Mouse (Mus musculus) liver, embryonic 14.5 days (tissue): ENCODE measurements at regions not wholly inside any gene's neighbourhood (a gene's known extent, or its start where the extent isn't known, plus 50 kb on each side); places are given as distances from the start of the nearest gene placed in this dataset.

Experiments
- ATAC-seq: fragments of 200-750 bp; cut with Nextera tagmentation; 2 replicates; pipeline ENCODE4 v1.8.0; 2017; ENCODE audit warnings: moderate number of reproducible peaks, mild to moderate bottlenecking, moderate library complexity; ENCODE audit not compliant: insufficient read depth
- DNase-seq, 3 experiments: peaks; one replicate each; pipeline ENCODE4 v3.0.0-alpha.2; 2012 to 2013; ENCODE audit warnings: low read depth in 3 of 3, low spot score in 3 of 3
- H3K27ac ChIP-seq: fragments of 300-500 bp; sonication (generic); 2 replicates; pipeline ENCODE4 v1.5.1; 2014; ENCODE audit warnings: moderate library complexity, mild to moderate bottlenecking, control low read depth, inconsistent platforms
- H3K27me3 ChIP-seq: fragments of 300-500 bp; sonication (generic); 2 replicates; pipeline ENCODE4 v1.6.1; 2014; ENCODE audit warnings: mild to moderate bottlenecking, low read length, moderate library complexity; ENCODE audit not compliant: control insufficient read depth, insufficient read depth
- H3K36me3 ChIP-seq: fragments of 300-500 bp; sonication (generic); replicated peaks from 2 replicates; pipeline ENCODE4 v1.6.1; 2014; ENCODE audit warnings: low read depth; ENCODE audit not compliant: control insufficient read depth, insufficient read depth
- H3K4me1 ChIP-seq, 2 experiments: fragments of 200-500 bp in 1 of 2; fragments of 300-500 bp in 1 of 2; sonication (generic) in 1 of 2; replicated peaks; 2 replicates each; pipeline ENCODE4 v1.6.1; 2012 to 2014; ENCODE audit warnings: antibody characterized with exemption in 1 of 2, inconsistent platforms in 1 of 2, low read length in 1 of 2; ENCODE audit not compliant: control insufficient read depth in 2 of 2, insufficient read depth in 2 of 2
- H3K4me2 ChIP-seq: fragments of 300-500 bp; sonication (generic); 2 replicates; pipeline ENCODE4 v1.6.1; 2014; ENCODE audit warnings: low read depth, mild to moderate bottlenecking, control low read depth, moderate library complexity
- H3K4me3 ChIP-seq, 2 experiments: fragments of 200-500 bp in 1 of 2; fragments of 300-500 bp in 1 of 2; sonication (generic) in 1 of 2; 2 replicates each; pipeline ENCODE4 v1.5.1; 2012 to 2014; ENCODE audit warnings: low read depth in 2 of 2, low read length in 2 of 2, mild to moderate bottlenecking in 2 of 2, control low read depth in 1 of 2, inconsistent platforms in 1 of 2, moderate library complexity in 1 of 2; ENCODE audit not compliant: insufficient read depth in 1 of 2
- H3K9ac ChIP-seq: fragments of 300-500 bp; sonication (generic); replicated peaks from 2 replicates; pipeline ENCODE4 v1.6.1; 2014; ENCODE audit warnings: mild to moderate bottlenecking, control low read depth, moderate library complexity
- H3K9me3 ChIP-seq: fragments of 300-500 bp; sonication (generic); 2 replicates; pipeline ENCODE4 v1.6.1; 2016; ENCODE audit warnings: low read length, mixed read lengths; ENCODE audit not compliant: control insufficient read depth
- CTCF ChIP-seq: IDR thresholded peaks from 2 replicates; pipeline ENCODE4 v1.5.1; 2016; ENCODE audit warnings: antibody characterized with exemption, low read depth, control low read depth
- EP300 ChIP-seq: IDR thresholded peaks from 2 replicates; pipeline ENCODE4 v1.6.1; 2016; ENCODE audit warnings: antibody characterized with exemption, low read depth
- WGBS: fragments of 180-500 bp; shearing (Covaris S2); extraction: QIAGEN DNeasy Blood & Tissue Kit; methylation state at CpG from one replicate; pipeline ENCODE4 v1.1.7; 2014; ENCODE audit not compliant: insufficient replicate concordance; 5-methylcytosine and 5-hydroxymethylcytosine counted together

GRCm38 (mm10) chr10:15249402-15250086 is 531.5 kb upstream of the Gje1 start:
- WGBS, result 68% methylated on average over 2 of the region's 2 CpGs
- H3K9me3 ChIP-seq, result no peaks in the 10 kb centered on the region

GRCm38 (mm10) chr10:15248899-15249298 is 530.9 kb upstream of the Gje1 start:
- ATAC-seq, result no peak
- Histone ChIP-seq H3K9ac (no peak overlapping the region), H3K4me2 (no peak overlapping the region), H3K36me3 (no peaks in the 10 kb centered on the region), H3K27me3 (no peaks in the 10 kb centered on the region), H3K27ac (no peak overlapping the region), H3K4me3 (no peak overlapping the region), H3K4me1 (no peaks in the 10 kb centered on the region), H3K9me3 (no peaks in the 10 kb centered on the region)
- TF ChIP-seq EP300, result no peak
- no peak for TF ChIP-seq CTCF
- no peak for DNase-seq
- WGBS, result 71% methylated on average over 3 of the region's 3 CpGs

More at GRCm38 (mm10) chr10:15249402-15250086, 531.5 kb upstream of the Gje1 start:
- Histone ChIP-seq H3K36me3 (no peaks in the 10 kb centered on the region), H3K9ac (no peak overlapping the region), H3K4me1 (no peaks in the 10 kb centered on the region), H3K27ac (no peak overlapping the region), H3K27me3 (no peaks in the 10 kb centered on the region), H3K4me3 (no peak overlapping the region), H3K4me2 (no peak overlapping the region)
- DNase-seq (no peak), ATAC-seq (no peak)
- TF ChIP-seq EP300, result no peak
- no peak for TF ChIP-seq CTCF

DNA sequence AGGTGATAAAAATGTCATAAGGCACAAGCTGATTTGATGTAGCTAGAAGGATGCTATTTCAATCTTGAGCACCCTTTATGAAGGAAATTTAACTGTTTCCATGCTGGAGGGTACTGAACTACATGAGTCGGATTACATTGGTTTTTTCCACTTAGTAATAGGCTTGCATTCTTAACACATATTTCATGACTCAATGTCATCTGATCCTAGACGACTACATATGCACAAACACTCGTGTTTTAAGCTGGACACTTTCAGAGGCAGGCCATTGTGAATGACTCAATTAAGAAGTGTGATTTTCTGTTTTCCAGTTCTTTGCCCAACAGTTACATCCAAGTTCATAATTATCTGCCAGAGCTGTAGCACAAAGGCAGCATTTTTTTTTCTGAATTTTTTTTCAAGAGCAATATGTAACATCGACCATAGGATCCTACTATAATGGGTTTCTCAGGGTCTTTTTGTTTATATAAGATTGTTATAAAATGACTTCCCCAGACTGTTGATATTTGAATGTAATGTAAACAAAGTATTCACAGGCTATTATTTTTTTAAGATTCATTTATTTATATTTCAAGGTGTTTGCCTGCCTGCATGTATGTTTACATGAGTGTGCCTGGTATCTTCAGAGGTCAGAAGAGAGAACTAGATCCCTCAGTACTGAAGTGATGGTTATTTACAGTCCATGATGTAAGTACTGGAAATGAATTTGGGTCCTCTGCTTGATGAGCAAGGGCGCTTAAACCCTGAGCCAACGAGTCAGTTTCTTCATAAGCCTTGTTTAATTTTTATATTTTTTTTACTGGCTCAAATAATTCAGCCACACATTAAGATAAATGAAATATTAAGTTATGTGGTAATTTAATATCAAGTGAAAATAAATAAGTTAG is 526.6 kb upstream of the Gje1 start:
- no peak for DNase-seq
- no peaks in the 10 kb centered on the region for H3K4me1 ChIP-seq
- no peaks in the 10 kb centered on the region for H3K9me3 ChIP-seq
- no peaks in the 10 kb centered on the region for H3K27me3 ChIP-seq
- H3K9ac ChIP-seq, result no peak overlapping the region
- ATAC-seq, result no peak
- no peak overlapping the region for H3K27ac ChIP-seq
- TF ChIP-seq EP300 (no peak), CTCF (no peak)
- WGBS, result 47% methylated on average over 6 of the region's 6 CpGs
- no peak overlapping the region for H3K4me3 ChIP-seq
- no peak overlapping the region for H3K4me2 ChIP-seq
- no peaks in the 10 kb centered on the region for H3K36me3 ChIP-seq

GRCm38 (mm10) chr10:15243460-15243859 is 525.4 kb upstream of the Gje1 start:
- no peak overlapping the region for H3K4me3 ChIP-seq
- no peak overlapping the region for H3K4me2 ChIP-seq
- DNase-seq, result no peak
- no peaks in the 10 kb centered on the region for H3K9me3 ChIP-seq
- H3K27ac ChIP-seq, result no peak overlapping the region
- no peak for TF ChIP-seq CTCF
- no peaks in the 10 kb centered on the region for H3K4me1 ChIP-seq
- H3K27me3 ChIP-seq, result no peaks in the 10 kb centered on the region
- no peak for ATAC-seq
- WGBS, result 51% methylated on average over 2 of the region's 2 CpGs
- no peaks in the 10 kb centered on the region for H3K36me3 ChIP-seq
- no peak overlapping the region for H3K9ac ChIP-seq

GRCm38 (mm10) chr10:15218883-15219282 is 500.9 kb upstream of the Gje1 start:
- H3K4me3 ChIP-seq, result no peak overlapping the region
- H3K9ac ChIP-seq, result no peak overlapping the region
- H3K27me3 ChIP-seq, result no peaks in the 10 kb centered on the region
- ATAC-seq, result no peak
- no peaks in the 10 kb centered on the region for H3K36me3 ChIP-seq
- no peaks in the 10 kb centered on the region for H3K4me1 ChIP-seq
- H3K4me2 ChIP-seq, result no peak overlapping the region
- no peaks in the 10 kb centered on the region for H3K9me3 ChIP-seq
- no peak for TF ChIP-seq CTCF
- no peak for TF ChIP-seq EP300
- 50% methylated on average over 3 of the region's 3 CpGs for WGBS
- H3K27ac ChIP-seq, result no peak overlapping the region
- DNase-seq, result no peak
